Mouse (Mus musculus): Measurements from ENCODE around the gene Dclk1. TPM values are rescaled to one million over a fixed set of nuclear protein-coding genes. Genes with fewer than 3 reads are reported as not detected.

Dclk1 gene
- total and polyA plus RNA-seq, 3 experiments: 1.2 to 5.6 (median 3.6) TPM

- Histone ChIP-seq H3K9ac (ENCODE audit: low read depth, low read length) (no peak overlapping the region), H3K36me3 (ENCODE audit: control insufficient read depth, insufficient read depth, low read length) (no peaks in the 10 kb centered on the region), H3K79me2 (replicated peaks; ENCODE audit: control insufficient read depth, insufficient read depth, low read length) (no peaks in the 10 kb centered on the region), H3K27me3 (ENCODE audit: control insufficient read depth, insufficient read depth, low read length) (no peaks in the 10 kb centered on the region), H3K27ac (no peak overlapping the region), H3K4me1 (ENCODE audit: control insufficient read depth, insufficient read depth, low read length) (no peaks in the 10 kb centered on the region), H3K4me3 (no peak overlapping the region)
- WGBS: 59% methylated on average over 17 of the region's 17 CpGs
- TF ChIP-seq CTCF (IDR thresholded peaks at IDR 0.05): no peak
- intact Hi-C loops (cut with DNase I): no loop called here
- no peak for DNase-seq
Measured at GRCm38 (mm10) chr3:55517454-55518014, 275.4 kb downstream of the Dclk1 start.

GRCm38 (mm10) chr3:55520240-55521180 is 278.3 kb downstream of the Dclk1 start:
- H3K36me3 ChIP-seq (ENCODE audit: control insufficient read depth, insufficient read depth, low read length): no peaks in the 10 kb centered on the region
- WGBS: 24% methylated on average over 12 of the region's 12 CpGs
- intact Hi-C loops (cut with DNase I): loop anchor here (2.0 to 10.0 kb wide), 3 partner anchors 264 to 480 kb away; partner anchors contain the start of gene Mab21l1
- no peak overlapping the region for H3K4me3 ChIP-seq
- no peak overlapping the region for H3K27ac ChIP-seq
- H3K79me2 ChIP-seq (replicated peaks; ENCODE audit: control insufficient read depth, insufficient read depth, low read length): no peaks in the 10 kb centered on the region
- TF ChIP-seq EP300 (IDR thresholded peaks at IDR 0.05; ENCODE audit: insufficient read depth, low read depth, low read length) (no peak), CTCF (IDR thresholded peaks at IDR 0.05) (peak; percentile 94), POLR2A (IDR thresholded peaks at IDR 0.05; ENCODE audit: insufficient read depth, low read depth, low read length) (no peak)
- H3K27me3 ChIP-seq (ENCODE audit: control insufficient read depth, insufficient read depth, low read length): no peaks in the 10 kb centered on the region
- no peak overlapping the region for H3K9ac ChIP-seq (ENCODE audit: low read depth, low read length)
- no peaks in the 10 kb centered on the region for H3K4me1 ChIP-seq (ENCODE audit: control insufficient read depth, insufficient read depth, low read length)
- DNase-seq: peak; percentile 56 to 61

GRCm38 (mm10) chr3:55521776-55522175 is 279.6 kb downstream of the Dclk1 start:
- TF ChIP-seq EP300 (IDR thresholded peaks at IDR 0.05; ENCODE audit: insufficient read depth, low read depth, low read length) (no peak), POLR2A (IDR thresholded peaks at IDR 0.05; ENCODE audit: insufficient read depth, low read depth, low read length) (no peak), CTCF (IDR thresholded peaks at IDR 0.05) (no peak)
- intact Hi-C loops (cut with DNase I): loop anchor here (2.0 to 10.0 kb wide), 3 partner anchors 263 to 479 kb away; partner anchors contain the start of gene Mab21l1
- Histone ChIP-seq H3K4me1 (ENCODE audit: control insufficient read depth, insufficient read depth, low read length) (no peaks in the 10 kb centered on the region), H3K79me2 (replicated peaks; ENCODE audit: control insufficient read depth, insufficient read depth, low read length) (no peaks in the 10 kb centered on the region), H3K9ac (ENCODE audit: low read depth, low read length) (no peak overlapping the region), H3K4me3 (no peak overlapping the region), H3K27me3 (ENCODE audit: control insufficient read depth, insufficient read depth, low read length) (no peaks in the 10 kb centered on the region), H3K27ac (no peak overlapping the region), H3K36me3 (ENCODE audit: control insufficient read depth, insufficient read depth, low read length) (no peaks in the 10 kb centered on the region)
- DNase-seq: no peak
- 72% methylated on average over 8 of the region's 8 CpGs for WGBS

GRCm38 (mm10) chr3:55523224-55523623 is 281.1 kb downstream of the Dclk1 start:
- Histone ChIP-seq H3K9ac (ENCODE audit: low read depth, low read length) (no peak overlapping the region), H3K27me3 (ENCODE audit: control insufficient read depth, insufficient read depth, low read length) (no peaks in the 10 kb centered on the region), H3K4me3 (no peak overlapping the region), H3K4me1 (ENCODE audit: control insufficient read depth, insufficient read depth, low read length) (no peaks in the 10 kb centered on the region), H3K36me3 (ENCODE audit: control insufficient read depth, insufficient read depth, low read length) (no peaks in the 10 kb centered on the region), H3K27ac (no peak overlapping the region), H3K79me2 (replicated peaks; ENCODE audit: control insufficient read depth, insufficient read depth, low read length) (no peaks in the 10 kb centered on the region)
- intact Hi-C loops (cut with DNase I): loop anchor here (5.0 to 10.0 kb wide), 2 partner anchors 262 to 464 kb away; partner anchors contain the start of gene Mab21l1
- no peak for TF ChIP-seq EP300 (IDR thresholded peaks at IDR 0.05; ENCODE audit: insufficient read depth, low read depth, low read length)
- no peak for TF ChIP-seq POLR2A (IDR thresholded peaks at IDR 0.05; ENCODE audit: insufficient read depth, low read depth, low read length)
- no peak for TF ChIP-seq CTCF (IDR thresholded peaks at IDR 0.05)
- no peak for DNase-seq
- WGBS: 85% methylated on average over 7 of the region's 7 CpGs

- intact Hi-C loops (cut with DNase I): loop anchor here (5.0 to 10.0 kb wide), 2 partner anchors 261 to 463 kb away; partner anchors contain the start of gene Mab21l1
- TF ChIP-seq POLR2A (IDR thresholded peaks at IDR 0.05; ENCODE audit: insufficient read depth, low read depth, low read length) (no peak), EP300 (IDR thresholded peaks at IDR 0.05; ENCODE audit: insufficient read depth, low read depth, low read length) (no peak)
- no peaks in the 10 kb centered on the region for H3K79me2 ChIP-seq (replicated peaks; ENCODE audit: control insufficient read depth, insufficient read depth, low read length)
- no peak overlapping the region for H3K9ac ChIP-seq (ENCODE audit: low read depth, low read length)
- no peaks in the 10 kb centered on the region for H3K27me3 ChIP-seq (ENCODE audit: control insufficient read depth, insufficient read depth, low read length)
- no peak overlapping the region for H3K4me3 ChIP-seq
- 57% methylated on average over 16 of the region's 16 CpGs for WGBS
- no peak for DNase-seq
- no peaks in the 10 kb centered on the region for H3K4me1 ChIP-seq (ENCODE audit: control insufficient read depth, insufficient read depth, low read length)
- H3K36me3 ChIP-seq (ENCODE audit: control insufficient read depth, insufficient read depth, low read length): no peaks in the 10 kb centered on the region
- no peak overlapping the region for H3K27ac ChIP-seq
Measured at GRCm38 (mm10) chr3:55523735-55524477, 281.7 kb downstream of the Dclk1 start.

All from heart, adult 2 months (tissue).